Mouse (Mus musculus): ENCODE measurements around the gene Pla2g6. TPM values are rescaled to one million over a fixed set of nuclear protein-coding genes. Genes with fewer than 3 reads are reported as not detected.

Pla2g6 gene
- 13.1 TPM for total RNA-seq (2023)

GRCm38 (mm10) chr15:79328058-79328938 is at the start of gene Pla2g6:
Gene Pla2g6 (minus strand): TSS chr15:79328390.

DNA sequence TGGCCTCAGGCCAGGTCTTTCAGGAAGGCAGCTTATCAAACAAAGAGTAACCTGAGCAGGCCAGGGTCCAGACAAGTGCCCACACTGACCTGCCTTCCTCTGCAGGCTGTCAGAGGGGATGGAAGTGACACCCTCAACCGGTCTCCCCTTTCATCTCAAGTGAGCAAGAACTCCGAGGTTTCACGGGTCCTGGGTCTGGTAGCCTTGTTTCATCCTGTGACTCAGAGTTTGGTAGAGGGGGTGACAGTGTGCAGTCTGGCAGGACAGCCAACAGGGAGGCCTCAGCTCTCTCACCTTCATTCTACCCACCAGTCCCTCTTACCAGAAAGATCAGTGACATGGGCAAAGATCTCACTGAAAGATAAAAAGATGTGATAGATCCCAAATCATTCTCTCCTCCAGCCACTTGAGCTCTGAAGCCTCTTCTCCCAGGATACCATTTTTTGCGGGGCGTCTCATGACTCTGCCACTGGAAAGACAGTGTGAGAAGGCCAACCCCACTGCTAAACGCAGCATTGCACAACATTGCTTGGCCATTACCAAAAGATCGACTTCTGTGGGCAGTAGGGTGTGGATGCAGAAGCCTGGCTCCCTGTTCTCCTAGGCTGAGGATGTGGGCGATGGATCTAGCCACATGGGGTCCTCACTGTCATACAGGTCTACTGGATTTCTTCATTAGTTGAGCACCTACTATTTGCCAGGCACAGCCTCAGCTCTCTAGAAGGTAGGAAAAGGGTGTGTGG is 18.0 kb upstream of the Pla2g6 start, which contains the start of gene Maff:
Maff (plus strand) TSS at position 571 of the 743 bp plus-strand sequence.

DNA sequence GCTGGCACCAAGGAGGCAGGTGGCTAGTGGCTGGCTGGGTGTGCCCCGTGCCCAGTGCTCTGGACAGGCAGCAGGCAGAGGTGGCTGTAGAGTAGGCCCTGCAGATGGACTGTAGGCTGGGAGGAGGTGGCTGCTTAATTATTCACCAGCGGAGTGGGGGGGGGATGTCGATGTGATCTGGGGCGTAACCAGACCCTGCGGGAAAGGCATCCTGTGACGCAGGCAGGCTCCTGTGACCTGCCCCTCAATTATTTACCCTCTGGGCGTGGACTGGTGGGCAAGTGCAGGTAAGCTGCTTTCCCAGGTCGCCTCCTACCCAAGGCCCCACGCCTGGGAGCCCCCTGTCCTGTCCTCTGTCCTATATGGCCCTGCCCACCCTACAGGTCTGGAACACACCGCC is 42.8 kb downstream of the Pla2g6 start, which contains the start of gene Baiap2l2:
Baiap2l2 (minus strand) TSS at position 139 of the 400 bp plus-strand sequence.

DNA sequence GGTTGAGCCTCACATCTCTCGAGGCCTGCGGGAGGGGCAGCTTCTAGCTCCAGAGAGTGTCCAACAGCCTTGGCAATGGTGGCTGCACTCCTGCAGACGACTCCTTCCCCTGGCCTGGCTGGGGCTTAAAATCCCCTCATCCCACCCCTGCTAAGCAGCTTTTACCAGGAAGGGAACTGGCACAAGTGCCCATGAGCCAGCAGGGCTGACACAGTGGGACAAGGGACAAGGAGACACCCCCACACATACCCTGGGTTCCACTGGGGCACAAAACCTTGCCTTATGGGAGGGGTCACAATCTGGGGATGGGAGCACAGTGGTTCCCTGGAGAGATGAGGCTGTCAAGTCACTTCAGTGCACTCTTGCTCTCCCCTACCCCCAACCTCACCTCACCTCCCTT is 73.5 kb downstream of the Pla2g6 start, which contains the start of gene Slc16a8:
Slc16a8 (minus strand) TSS at position 101 of the 400 bp plus-strand sequence.

Other genes with a start within 250 kb of the Pla2g6 start
- gene Micall1, start 219.5 kb downstream of the Pla2g6 start, total RNA-seq (2023): 64.6 TPM
- gene Polr2f, start 187.4 kb downstream of the Pla2g6 start, total RNA-seq (2023): 38.1 TPM
- not detected for gene 1700088E04Rik, start 187.1 kb downstream of the Pla2g6 start, total RNA-seq (2023)
- gene Sox10, start 163.2 kb downstream of the Pla2g6 start, total RNA-seq (2023): not detected
- 26.0 TPM for gene Pick1, start 99.2 kb downstream of the Pla2g6 start, total RNA-seq (2023)
- 0.73 TPM for gene Gm49486, start 99.0 kb downstream of the Pla2g6 start, total RNA-seq (2023)
- not detected for gene Slc16a8, start 73.6 kb downstream of the Pla2g6 start, total RNA-seq (2023)
- gene Baiap2l2, start 42.9 kb downstream of the Pla2g6 start, total RNA-seq (2023): 1.9 TPM
- 241 TPM for gene Maff, start 18.2 kb upstream of the Pla2g6 start, total RNA-seq (2023)
- gene Tmem184b, start 75.2 kb upstream of the Pla2g6 start, total RNA-seq (2023): 46.1 TPM
- 100 TPM for gene Csnk1e, start 127.2 kb upstream of the Pla2g6 start, total RNA-seq (2023)
- not detected for gene Kcnj4, start 176.9 kb upstream of the Pla2g6 start, total RNA-seq (2023)
- not detected for gene Kdelr3, start 188.0 kb upstream of the Pla2g6 start, total RNA-seq (2023)
- gene Ddx17, start 218.4 kb upstream of the Pla2g6 start, total RNA-seq (2023): 317 TPM